Mouse (Mus musculus) embryonic facial prominence, embryonic 14.5 days (tissue): ENCODE data around the gene Dmrtb1. TPM values are rescaled to one million over a fixed set of nuclear protein-coding genes. Genes with fewer than 3 reads are reported as not detected.
A peak's percentile ranks its signal among the peaks of the same experiment; 100 is the strongest.

Experiments
- ATAC-seq: fragments of 200-750 bp; cut with Nextera tagmentation; 2 replicates; pipeline ENCODE4 v1.8.0; 2017; ENCODE audit warnings: low read depth, moderate number of reproducible peaks, moderate TSS enrichment
- DNase-seq: peaks from one replicate; pipeline ENCODE4 v3.0.0-alpha.2; 2015; ENCODE audit warnings: low spot score
- H3K27ac ChIP-seq: fragments of 300-500 bp; sonication (generic); replicated peaks from 2 replicates; pipeline ENCODE4 v1.5.1; 2014; ENCODE audit warnings: low read depth, mild to moderate bottlenecking, low read length, moderate library complexity
- H3K27me3 ChIP-seq: fragments of 300-500 bp; sonication (generic); replicated peaks from 2 replicates; pipeline ENCODE4 v1.6.1; 2014; ENCODE audit warnings: low read length; ENCODE audit not compliant: control insufficient read depth, insufficient read depth
- H3K36me3 ChIP-seq: fragments of 300-500 bp; sonication (generic); 2 replicates; pipeline ENCODE4 v1.6.1; 2014; ENCODE audit warnings: low read length, mixed read lengths; ENCODE audit not compliant: control insufficient read depth, insufficient read depth
- H3K4me1 ChIP-seq: fragments of 300-500 bp; sonication (generic); 2 replicates; pipeline ENCODE4 v1.6.1; 2014; ENCODE audit warnings: antibody characterized with exemption, low read length; ENCODE audit not compliant: control insufficient read depth, insufficient read depth
- H3K4me2 ChIP-seq: fragments of 300-500 bp; sonication (generic); 2 replicates; pipeline ENCODE4 v1.6.1; 2014; ENCODE audit warnings: low read depth, mild to moderate bottlenecking, low read length, moderate library complexity, mixed read lengths
- H3K4me3 ChIP-seq: fragments of 300-500 bp; sonication (generic); 2 replicates; pipeline ENCODE4 v1.5.1; 2014; ENCODE audit warnings: low read depth, mild to moderate bottlenecking, low read length
- H3K9ac ChIP-seq: fragments of 300-500 bp; sonication (generic); 2 replicates; pipeline ENCODE4 v1.6.1; 2014; ENCODE audit warnings: low read depth, mild to moderate bottlenecking, low read length, moderate library complexity, mixed read lengths
- H3K9me3 ChIP-seq: fragments of 300-500 bp; sonication (generic); 2 replicates; pipeline ENCODE4 v1.6.1; 2016; ENCODE audit warnings: low read length; ENCODE audit not compliant: control insufficient read depth
- WGBS: fragments of 180-500 bp; shearing (Covaris S2); extraction: QIAGEN DNeasy Blood & Tissue Kit; methylation state at CpG from one replicate; pipeline ENCODE4 v1.1.7; 2014; 5-methylcytosine and 5-hydroxymethylcytosine counted together
- polyA plus RNA-seq: library from polyadenylated mRNA; unstranded; fragments of >200 nt; fragmentation: Nextera tagmentation; extraction: Ambion mirVana; gene quantifications from 2 replicates; pipeline ENCODE4 v1.2.1, GENCODE M21; 2014

Dmrtb1 gene
- 0.25 TPM in 1 of 2 replicates, not detected in the other for polyA plus RNA-seq

- H3K4me3 ChIP-seq = no peak within 1 kb of the TSS
- H3K9me3 ChIP-seq = no peaks in the 10 kb centered on the region
- H3K27me3 ChIP-seq = 0 out of 2 replicates have a peak, but pooled peaks cover 4% of the 10 kb centered on the region
- DNase-seq (no peak), ATAC-seq (no peak)
- H3K4me1 ChIP-seq = no peaks in the 10 kb centered on the region
- no peak within 1 kb of the TSS for H3K27ac ChIP-seq
- no peaks in the 10 kb centered on the region for H3K36me3 ChIP-seq
- no peak within 1 kb of the TSS for H3K4me2 ChIP-seq
- 90% methylated on average over 14 of the region's 14 CpGs for WGBS
- no peak within 1 kb of the TSS for H3K9ac ChIP-seq
Observed at GRCm38 (mm10) chr4:107684130-107684529, at the start of gene Dmrtb1. Gene Dmrtb1, minus strand, starts transcription at chr4:107684230.

GRCm38 (mm10) chr4:107733603-107734002, 49.6 kb upstream of the Dmrtb1 start:
- H3K4me2 ChIP-seq = no peak overlapping the region
- ATAC-seq = no peak
- DNase-seq = no peak
- 0 out of 2 replicates have a peak, but pooled peaks cover 3% of the 10 kb centered on the region for H3K4me1 ChIP-seq
- H3K4me3 ChIP-seq = no peak overlapping the region
- H3K9me3 ChIP-seq = no peaks in the 10 kb centered on the region
- H3K27ac ChIP-seq = no peak overlapping the region
- H3K36me3 ChIP-seq = no peaks in the 10 kb centered on the region
- H3K9ac ChIP-seq = no peak overlapping the region
- no peaks in the 10 kb centered on the region for H3K27me3 ChIP-seq
- 32% methylated on average over 3 of the region's 3 CpGs for WGBS

GRCm38 (mm10) chr4:107732624-107733023, 48.6 kb upstream of the Dmrtb1 start:
- no peak overlapping the region for H3K4me3 ChIP-seq
- H3K36me3 ChIP-seq = no peaks in the 10 kb centered on the region
- 0 out of 2 replicates have a peak, but pooled peaks cover 3% of the 10 kb centered on the region for H3K4me1 ChIP-seq
- WGBS = 22% methylated on average over 4 of the region's 4 CpGs
- H3K9me3 ChIP-seq = no peaks in the 10 kb centered on the region
- DNase-seq (no peak), ATAC-seq (no peak)
- H3K9ac ChIP-seq = no peak overlapping the region
- no peak overlapping the region for H3K27ac ChIP-seq
- no peaks in the 10 kb centered on the region for H3K27me3 ChIP-seq
- H3K4me2 ChIP-seq = no peak overlapping the region

GRCm38 (mm10) chr4:107732182-107732581, 48.2 kb upstream of the Dmrtb1 start:
- Histone ChIP-seq H3K9ac (no peak overlapping the region), H3K4me1 (0 out of 2 replicates have a peak, but pooled peaks cover 3% of the 10 kb centered on the region), H3K4me2 (no peak overlapping the region), H3K4me3 (no peak overlapping the region), H3K27ac (no peak overlapping the region), H3K9me3 (no peaks in the 10 kb centered on the region), H3K27me3 (no peaks in the 10 kb centered on the region), H3K36me3 (no peaks in the 10 kb centered on the region)
- DNase-seq (no peak), ATAC-seq (no peak)
- 29% methylated on average over 4 of the region's 4 CpGs for WGBS

- ATAC-seq = no peak
- Histone ChIP-seq H3K9ac (peak overlapping the region; percentile 36; the same call in 1 of the 2 replicates), H3K4me2 (no peak overlapping the region), H3K36me3 (no peaks in the 10 kb centered on the region), H3K27ac (no peak overlapping the region), H3K9me3 (no peaks in the 10 kb centered on the region), H3K4me1 (0 out of 2 replicates have a peak, but pooled peaks cover 3% of the 10 kb centered on the region), H3K27me3 (no peaks in the 10 kb centered on the region), H3K4me3 (no peak overlapping the region)
- 51% methylated on average over 8 of the region's 8 CpGs for WGBS
- DNase-seq = no peak
Observed at GRCm38 (mm10) chr4:107731088-107731465, 47.0 kb upstream of the Dmrtb1 start.

GRCm38 (mm10) chr4:107730391-107731087, 46.5 kb upstream of the Dmrtb1 start:
- 74% methylated on average over 15 of the region's 15 CpGs for WGBS
- no peak overlapping the region for H3K4me3 ChIP-seq
- H3K9ac ChIP-seq = no peak overlapping the region; the same call in 1 of the 2 replicates
- no peak for DNase-seq
- H3K4me2 ChIP-seq = no peak overlapping the region
- no peaks in the 10 kb centered on the region for H3K27me3 ChIP-seq
- ATAC-seq = no peak
- H3K9me3 ChIP-seq = no peaks in the 10 kb centered on the region
- H3K36me3 ChIP-seq = no peaks in the 10 kb centered on the region
- 0 out of 2 replicates have a peak, but pooled peaks cover 3% of the 10 kb centered on the region for H3K4me1 ChIP-seq
- no peak overlapping the region for H3K27ac ChIP-seq

GRCm38 (mm10) chr4:107725432-107725831, 41.4 kb upstream of the Dmrtb1 start:
- H3K27me3 ChIP-seq = no peaks in the 10 kb centered on the region
- no peak overlapping the region for H3K27ac ChIP-seq
- H3K4me1 ChIP-seq = no peaks in the 10 kb centered on the region
- DNase-seq (no peak), ATAC-seq (no peak)
- no peaks in the 10 kb centered on the region for H3K9me3 ChIP-seq
- no peaks in the 10 kb centered on the region for H3K36me3 ChIP-seq
- H3K9ac ChIP-seq = no peak overlapping the region
- H3K4me2 ChIP-seq = no peak overlapping the region
- 54% methylated on average over 9 of the region's 9 CpGs for WGBS
- H3K4me3 ChIP-seq = no peak overlapping the region

- 73% methylated on average over 10 of the region's 11 CpGs for WGBS
- no peak overlapping the region for H3K27ac ChIP-seq
- H3K4me1 ChIP-seq = no peaks in the 10 kb centered on the region
- no peaks in the 10 kb centered on the region for H3K27me3 ChIP-seq
- H3K9ac ChIP-seq = no peak overlapping the region
- no peaks in the 10 kb centered on the region for H3K36me3 ChIP-seq
- ATAC-seq (no peak), DNase-seq (no peak)
- no peak overlapping the region for H3K4me3 ChIP-seq
- no peaks in the 10 kb centered on the region for H3K9me3 ChIP-seq
- H3K4me2 ChIP-seq = no peak overlapping the region
Observed at GRCm38 (mm10) chr4:107720043-107720830, 36.2 kb upstream of the Dmrtb1 start.
